Mouse (Mus musculus): ENCODE results near the gene Olfr402.
"Not testable (repeated sequence)": the region's sequence is repeated elsewhere in the genome, so short reads cannot be mapped to it uniquely, and the experiment has no call there.

The Olfr402 gene

DNA sequence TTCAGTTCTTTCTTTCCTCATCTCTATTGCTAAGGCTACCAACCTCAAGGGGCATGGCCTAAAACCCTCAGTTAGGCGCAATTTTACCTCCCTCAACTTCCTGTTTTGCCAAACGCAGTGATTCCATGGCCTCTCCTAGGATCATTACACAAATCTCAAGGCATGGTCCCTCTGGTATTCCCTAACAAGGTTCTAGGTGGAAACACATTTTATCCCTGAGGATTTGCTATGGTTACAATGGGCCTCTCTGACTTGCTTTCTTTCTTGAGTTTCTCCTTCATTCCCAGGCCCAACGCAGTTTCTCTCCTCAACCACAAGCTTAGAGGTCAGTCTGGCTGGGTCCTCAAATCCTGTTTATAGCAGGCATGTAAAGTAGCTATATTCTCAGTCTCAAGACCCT is at the start of gene Olfr402:
Gene Olfr402, plus strand, starts transcription at position 301 of the 400 bp plus-strand sequence.
- no peak for DNase-seq (ENCODE audit: low spot score)

DNA sequence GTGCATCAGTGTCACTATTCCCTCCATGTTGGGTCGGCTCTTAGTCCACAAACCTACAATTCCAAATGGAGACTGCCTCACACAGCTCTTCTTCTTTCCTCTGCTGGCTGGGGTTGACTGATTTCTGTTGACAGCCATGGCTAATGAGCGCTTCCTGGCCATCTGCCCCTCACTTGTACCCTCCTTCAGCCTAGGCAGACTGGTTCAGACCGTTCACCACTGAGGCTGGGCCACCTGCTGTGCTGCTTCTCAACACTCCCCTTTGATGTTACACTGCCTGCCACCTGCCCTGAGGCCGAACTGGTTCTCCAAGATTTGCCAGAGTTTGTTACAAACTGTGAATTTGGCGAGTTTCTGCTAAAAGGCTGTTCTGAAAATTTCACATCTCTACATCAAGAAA is 48.3 kb upstream of the Olfr402 start:
- DNase-seq (ENCODE audit: low spot score), result no peak

GRCm38 (mm10) chr11:74113412-74113811 is 39.9 kb upstream of the Olfr402 start, which contains the start of gene Olfr401:
Gene Olfr401 (plus strand): TSS chr11:74113712.
- DNase-seq (ENCODE audit: low spot score), result no peak

DNA sequence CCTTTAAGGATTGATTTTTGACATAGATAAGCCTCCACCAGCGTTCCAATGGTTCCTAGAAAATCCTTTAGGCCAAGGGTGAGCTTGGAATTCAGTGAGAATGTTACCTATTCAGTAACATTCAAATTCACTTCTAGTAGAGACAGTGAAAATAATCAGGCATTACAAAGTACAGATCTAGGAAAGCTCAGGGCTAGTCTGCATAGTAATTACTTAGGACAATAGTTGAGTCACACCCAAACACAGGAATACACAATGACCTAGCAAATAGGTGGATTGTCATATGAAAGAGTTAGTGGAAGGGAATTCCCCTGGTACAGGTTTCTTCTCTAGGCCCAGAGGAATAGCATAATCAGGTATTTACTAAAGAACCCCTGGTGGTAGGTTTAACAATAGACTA is 13.3 kb upstream of the Olfr402 start:
- not testable (repeated sequence) for DNase-seq (ENCODE audit: low spot score)

GRCm38 (mm10) chr11:74145866-74146265 is 7.5 kb upstream of the Olfr402 start:
- DNase-seq (ENCODE audit: low spot score), result no peak

GRCm38 (mm10) chr11:74168771-74169170 is 15.4 kb downstream of the Olfr402 start:
- no peak for DNase-seq (ENCODE audit: low spot score)

DNA sequence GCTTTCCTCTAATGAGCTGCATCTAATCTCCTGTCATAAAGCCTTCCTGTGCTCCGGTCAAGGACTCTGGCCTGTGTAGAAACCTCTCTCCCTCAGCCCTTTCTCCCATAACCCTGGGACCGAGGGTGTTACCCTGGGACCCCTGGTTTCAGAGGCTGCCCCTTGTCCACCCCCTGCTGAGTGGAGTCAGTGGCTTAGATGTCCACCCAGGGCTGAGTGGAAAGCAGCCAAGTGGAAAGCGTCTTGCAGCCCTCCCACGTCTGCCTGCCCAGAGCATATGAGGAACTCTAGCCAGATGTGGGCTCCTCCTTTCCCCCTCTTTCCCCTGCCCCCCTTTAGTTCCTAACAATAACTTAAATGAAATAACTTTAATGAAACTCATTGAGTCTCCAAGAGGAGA is 29.8 kb downstream of the Olfr402 start:
- no peak for DNase-seq (ENCODE audit: low spot score)

GRCm38 (mm10) chr11:74183745-74184144 is 30.4 kb downstream of the Olfr402 start:
- DNase-seq (ENCODE audit: low spot score), result no peak

DNA sequence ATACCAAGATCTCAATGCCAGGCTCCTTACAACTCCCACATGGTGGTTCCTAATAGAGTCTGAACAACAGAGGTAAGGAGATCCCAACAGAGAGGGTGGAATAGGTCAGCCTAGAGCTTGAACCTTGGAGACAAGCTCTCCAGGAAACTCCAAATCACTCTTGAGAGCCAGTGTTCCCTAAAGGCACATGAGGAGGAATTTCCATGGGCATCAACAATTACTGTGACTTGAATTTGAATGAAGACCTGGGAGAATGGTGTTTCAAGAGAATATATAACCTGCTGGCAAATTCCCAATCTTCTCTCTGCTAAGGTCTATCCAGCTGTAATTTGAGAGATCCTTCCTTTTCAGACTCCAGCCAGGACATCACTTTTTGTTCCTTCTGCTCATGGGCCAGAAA is 32.6 kb downstream of the Olfr402 start, which contains the start of gene Olfr403:
Gene Olfr403, plus strand, starts transcription at position 301 of the 400 bp plus-strand sequence.
- DNase-seq (ENCODE audit: low spot score), result no peak

Data from embryo, embryonic 10 days (tissue).